Mouse (Mus musculus) gonadal fat pad, adult 2 months (tissue): ENCODE results near the gene Olig2. TPM values are rescaled to one million over a fixed set of nuclear protein-coding genes. Genes with fewer than 3 reads are reported as not detected.
"Not testable (repeated sequence)": the region's sequence is repeated elsewhere in the genome, so short reads cannot be mapped to it uniquely, and the experiment has no call there.

Experiments
- DNase-seq: peaks from one replicate; pipeline ENCODE4 v3.0.0-alpha.2; 2012; ENCODE audit warnings: low read depth
- polyA plus RNA-seq: library from polyadenylated mRNA; depleted of rRNA; stranded (reverse); fragments of >200 nt; gene quantifications from 2 replicates; pipeline ENCODE4 v1.2.3, GENCODE M21; 2012

Olig2 gene
- polyA plus RNA-seq, 1 experiment, result not detected

DNA sequence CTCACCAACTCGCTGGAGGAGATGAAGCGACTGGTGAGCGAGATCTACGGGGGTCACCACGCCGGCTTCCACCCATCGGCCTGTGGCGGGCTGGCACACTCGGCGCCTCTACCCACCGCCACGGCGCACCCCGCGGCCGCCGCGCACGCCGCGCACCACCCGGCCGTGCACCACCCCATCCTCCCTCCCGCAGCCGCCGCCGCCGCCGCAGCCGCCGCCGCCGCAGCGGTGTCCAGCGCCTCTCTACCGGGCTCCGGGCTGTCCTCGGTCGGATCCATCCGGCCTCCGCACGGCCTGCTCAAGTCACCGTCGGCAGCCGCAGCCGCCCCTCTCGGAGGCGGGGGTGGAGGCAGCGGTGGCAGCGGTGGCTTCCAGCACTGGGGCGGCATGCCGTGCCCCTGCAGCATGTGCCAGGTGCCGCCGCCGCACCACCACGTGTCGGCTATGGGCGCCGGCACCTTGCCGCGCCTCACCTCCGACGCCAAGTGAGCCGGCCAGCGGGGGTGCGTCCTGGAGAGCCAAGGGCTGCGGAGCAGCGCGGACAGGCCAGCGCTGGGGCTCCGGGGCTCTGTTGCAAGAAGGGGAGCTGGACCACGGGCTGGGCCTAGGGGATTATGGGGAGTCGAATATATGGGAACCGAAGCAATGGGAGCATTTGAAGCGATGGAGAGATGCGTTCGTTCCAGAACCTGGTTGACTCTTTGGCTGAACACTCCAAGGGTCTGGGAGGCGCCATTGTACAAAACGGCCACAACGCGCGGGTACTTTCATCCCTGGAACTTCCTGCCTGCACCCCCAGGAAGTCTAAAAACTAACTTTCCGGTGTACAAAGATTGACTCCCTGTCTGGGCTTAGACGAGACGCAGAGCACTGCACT is 1.9 kb downstream of the Olig2 start:
- no peak for DNase-seq

GRCm38 (mm10) chr16:91227760-91228043 is 2.4 kb downstream of the Olig2 start:
- no peak for DNase-seq

DNA sequence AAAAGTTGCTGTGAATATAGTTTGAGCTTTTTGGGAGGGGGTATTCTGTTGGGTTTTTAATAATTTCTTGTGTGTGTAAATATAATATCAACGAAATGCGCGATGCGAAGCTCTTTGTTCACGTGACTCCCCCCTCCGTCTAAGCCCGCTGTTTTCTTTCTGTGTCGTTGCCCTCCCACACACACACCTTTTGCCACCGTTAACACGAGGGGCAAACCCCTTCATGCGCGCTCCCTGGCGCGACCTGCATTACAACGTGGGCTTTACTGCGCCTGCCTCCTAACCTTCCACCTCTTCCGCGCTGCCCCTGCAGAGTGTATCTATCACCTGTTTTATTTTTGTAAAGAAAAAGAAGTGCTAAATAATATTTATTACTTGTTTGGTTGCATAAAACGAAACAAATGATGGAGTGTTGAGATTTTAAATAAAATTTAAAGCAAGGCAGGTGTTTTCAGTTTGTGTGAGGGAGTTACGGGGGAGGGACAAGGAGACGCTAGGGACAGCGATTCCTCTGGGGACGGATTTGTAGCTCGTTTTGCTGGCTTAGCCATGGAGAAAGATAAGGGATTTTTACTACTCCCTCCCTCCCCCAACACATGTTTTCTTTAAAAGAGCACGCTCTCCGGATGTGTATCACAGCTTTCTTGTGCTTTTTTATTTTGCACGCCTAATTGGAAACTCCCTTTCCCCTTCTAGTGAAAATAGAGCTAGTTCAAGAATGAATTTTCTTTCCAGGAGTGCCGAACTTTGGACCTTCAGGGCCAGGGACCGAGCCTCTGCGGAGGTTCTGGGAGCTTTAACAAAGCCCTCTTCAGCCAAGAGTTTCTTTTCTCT is 3.2 kb downstream of the Olig2 start:
- no peak for DNase-seq

- no peak for DNase-seq
These were observed 3.8 kb downstream of the Olig2 start for GRCm38 (mm10) chr16:91229072-91229348.

- no peak for DNase-seq
These were observed 4.4 kb downstream of the Olig2 start for GRCm38 (mm10) chr16:91229643-91230042.

DNA sequence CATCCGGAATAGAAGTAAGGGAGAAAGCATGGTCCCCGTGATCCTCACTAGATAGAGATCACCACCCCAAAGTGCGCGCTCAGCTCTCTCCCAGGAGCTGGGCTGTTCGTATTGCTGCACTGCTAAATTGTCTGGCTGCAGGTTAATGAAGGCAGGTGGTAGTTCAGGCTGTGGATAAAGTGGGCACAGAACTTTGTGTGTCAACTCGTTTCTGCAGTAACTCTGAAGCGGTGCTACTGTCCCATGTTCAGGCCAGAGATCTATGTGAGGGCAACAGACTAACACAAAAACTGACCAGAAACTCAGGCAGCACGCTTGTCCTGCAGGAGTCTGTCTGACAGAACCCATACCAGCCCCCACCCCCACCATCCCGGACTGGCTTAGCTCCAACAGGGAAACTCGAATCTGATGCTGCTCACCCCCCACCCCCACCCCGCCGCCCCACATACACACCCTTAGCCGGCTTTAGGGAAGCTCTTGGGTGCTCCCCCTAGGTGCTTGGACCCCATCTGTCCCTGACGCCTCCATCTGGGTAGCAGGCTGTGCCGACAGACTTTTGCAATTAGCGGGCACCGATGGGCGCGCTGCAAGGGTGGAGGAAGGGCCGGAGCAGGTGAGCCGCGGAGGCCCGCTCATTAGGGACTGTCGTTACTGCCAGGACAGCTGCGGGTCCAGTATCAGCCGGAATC is 6.7 kb downstream of the Olig2 start:
- no peak for DNase-seq

GRCm38 (mm10) chr16:91232470-91233240 is 7.4 kb downstream of the Olig2 start:
- DNase-seq, result no peak

DNA sequence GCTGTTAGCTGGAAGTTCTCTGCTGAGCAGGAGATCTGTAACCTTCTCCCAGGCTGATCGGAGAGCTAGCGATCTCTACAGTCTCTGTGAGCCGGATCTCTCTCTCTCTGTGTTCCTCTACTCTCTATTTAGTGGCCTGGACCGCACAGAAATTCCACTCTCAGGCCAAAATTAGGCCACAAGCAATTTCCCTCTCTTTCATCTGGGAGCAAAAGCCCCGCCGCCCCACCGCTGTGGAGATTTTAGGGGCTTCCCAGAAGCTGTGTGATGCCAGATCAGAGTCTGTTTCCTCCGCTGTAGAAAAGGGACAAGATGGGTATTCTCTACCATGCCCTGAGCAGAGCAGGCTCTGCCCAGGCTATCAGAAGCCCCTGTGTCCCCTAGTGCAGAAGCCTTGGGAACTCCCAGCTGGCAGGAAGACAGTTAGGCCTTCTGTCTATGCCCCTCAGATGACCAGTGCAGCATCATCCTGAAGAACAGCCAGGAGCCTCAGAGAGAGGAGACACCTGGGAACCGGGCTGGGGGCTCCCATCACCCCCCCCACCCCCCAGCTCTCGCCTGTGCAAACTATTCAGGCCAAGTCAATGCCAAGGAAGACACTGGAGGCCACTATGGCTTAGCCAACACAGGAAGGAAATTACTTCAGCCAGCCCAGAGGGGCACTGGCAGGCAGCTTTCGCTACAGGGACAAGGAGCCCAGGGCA is 8.1 kb downstream of the Olig2 start:
- no peak for DNase-seq

- no peak for DNase-seq
These were observed 13.8 kb downstream of the Olig2 start for GRCm38 (mm10) chr16:91239024-91239423.

DNA sequence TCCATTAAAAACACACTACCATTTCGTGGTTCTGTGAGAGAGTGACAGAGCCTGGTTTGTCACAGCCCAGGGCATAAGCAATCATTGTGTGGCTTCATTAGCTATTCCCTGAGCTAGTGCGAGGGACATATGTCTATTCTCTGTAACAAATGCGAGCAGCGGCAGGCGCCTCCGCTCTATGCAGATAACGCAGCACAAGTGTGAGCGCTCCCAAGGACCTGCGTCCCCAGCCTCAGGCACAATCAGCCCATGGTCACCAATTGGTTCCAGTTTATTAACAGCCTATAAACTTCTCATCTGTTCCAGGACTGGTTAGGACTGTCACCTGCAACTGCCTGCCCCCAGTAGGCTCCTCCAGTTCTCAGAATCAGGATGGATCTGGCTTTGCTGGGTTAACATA is 21.0 kb downstream of the Olig2 start:
- DNase-seq, result no peak

DNA sequence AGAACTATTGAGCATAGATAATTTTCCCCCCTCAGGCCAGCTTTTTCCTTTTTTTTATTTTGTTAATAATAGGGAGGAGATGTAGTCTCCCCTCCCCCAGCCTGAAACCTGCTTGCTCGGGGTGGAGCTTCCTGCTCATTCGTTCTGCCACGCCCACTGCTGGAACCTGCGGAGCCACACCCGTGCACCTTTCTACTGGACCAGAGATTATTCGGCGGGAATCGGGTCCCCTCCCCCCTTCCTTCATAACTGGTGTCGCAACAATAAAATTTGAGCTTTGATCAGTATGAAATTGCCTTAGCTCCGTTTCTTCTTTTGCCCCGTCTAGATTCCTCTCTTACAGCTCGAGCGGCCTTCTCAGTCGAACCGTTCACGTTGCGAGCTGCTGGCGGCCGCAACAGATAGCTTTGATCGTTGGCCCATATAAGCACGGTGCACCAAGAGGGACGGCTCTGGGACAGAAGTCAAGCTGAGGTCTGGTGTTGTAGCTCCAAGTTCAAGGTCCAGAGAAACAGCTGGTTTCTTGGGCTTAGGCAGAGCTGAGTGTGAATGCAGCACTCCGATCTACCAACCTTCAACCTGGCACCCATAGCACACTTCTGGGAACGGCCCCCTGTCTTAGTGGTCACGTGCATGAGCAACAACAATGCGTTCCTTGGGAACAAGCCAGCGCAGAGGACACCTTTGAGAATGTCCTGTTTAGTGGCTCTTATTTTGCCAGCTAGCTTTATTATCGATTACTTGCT is 30.3 kb downstream of the Olig2 start:
- DNase-seq, result not testable (repeated sequence)

DNA sequence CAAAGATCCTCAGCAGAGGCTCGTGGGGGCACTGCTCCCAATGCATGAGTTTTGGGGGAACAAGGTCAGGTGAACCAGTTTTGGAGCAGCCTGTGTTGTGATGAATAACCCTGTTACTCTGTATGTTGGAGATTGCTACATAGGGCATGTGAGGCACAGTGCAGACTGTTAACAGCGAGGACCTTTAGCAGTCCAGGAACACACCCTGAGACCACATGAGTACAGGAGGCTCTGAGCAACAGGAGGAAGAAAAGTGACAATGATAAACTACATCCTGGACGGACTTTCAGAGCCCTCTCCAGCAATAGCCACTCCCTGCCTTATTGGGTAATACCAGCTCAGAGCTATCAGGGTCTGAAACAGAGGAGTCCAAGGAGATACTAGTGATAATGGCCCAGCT is 33.7 kb downstream of the Olig2 start:
- DNase-seq, result no peak

GRCm38 (mm10) chr16:91260861-91261260 is 35.6 kb downstream of the Olig2 start:
- no peak for DNase-seq

DNA sequence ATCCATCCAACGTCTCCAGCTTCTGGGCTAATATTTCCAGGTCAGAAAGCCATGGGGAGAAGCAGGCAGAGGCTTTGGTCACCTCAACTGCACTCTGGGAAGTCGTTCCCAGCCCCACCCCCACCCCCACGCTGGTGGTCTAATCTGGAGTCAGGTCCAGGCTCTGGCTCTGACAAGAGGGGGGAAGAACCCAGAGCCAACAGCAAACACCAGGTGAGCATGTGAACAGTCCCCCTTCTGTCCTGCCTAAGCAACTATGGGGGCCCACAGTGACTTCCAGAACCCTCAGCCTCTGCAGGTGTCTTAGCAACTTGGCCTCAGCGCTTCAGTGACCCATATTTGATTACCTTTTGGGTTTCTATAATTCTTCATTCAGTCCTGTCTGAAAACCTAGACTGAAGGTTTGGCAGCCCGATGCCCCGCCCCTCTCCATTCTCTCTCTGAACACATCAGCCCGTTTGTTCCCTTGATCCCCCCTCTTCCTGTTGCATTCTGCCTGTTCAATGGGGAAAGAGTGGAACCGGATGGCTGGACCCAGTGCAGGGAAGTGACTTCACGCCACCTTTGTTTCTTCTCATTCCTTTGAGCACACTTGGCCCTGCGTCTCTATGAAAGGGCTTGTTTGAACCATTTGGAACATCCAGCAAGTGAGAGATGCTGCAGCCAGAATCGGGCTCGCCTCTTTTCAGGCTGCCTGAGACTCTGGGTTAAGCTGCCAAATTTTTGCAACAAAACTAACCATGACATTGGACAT is 37.4 kb downstream of the Olig2 start:
- no peak for DNase-seq

- DNase-seq, result no peak
These were observed 40.7 kb downstream of the Olig2 start for GRCm38 (mm10) chr16:91265972-91266371.

DNA sequence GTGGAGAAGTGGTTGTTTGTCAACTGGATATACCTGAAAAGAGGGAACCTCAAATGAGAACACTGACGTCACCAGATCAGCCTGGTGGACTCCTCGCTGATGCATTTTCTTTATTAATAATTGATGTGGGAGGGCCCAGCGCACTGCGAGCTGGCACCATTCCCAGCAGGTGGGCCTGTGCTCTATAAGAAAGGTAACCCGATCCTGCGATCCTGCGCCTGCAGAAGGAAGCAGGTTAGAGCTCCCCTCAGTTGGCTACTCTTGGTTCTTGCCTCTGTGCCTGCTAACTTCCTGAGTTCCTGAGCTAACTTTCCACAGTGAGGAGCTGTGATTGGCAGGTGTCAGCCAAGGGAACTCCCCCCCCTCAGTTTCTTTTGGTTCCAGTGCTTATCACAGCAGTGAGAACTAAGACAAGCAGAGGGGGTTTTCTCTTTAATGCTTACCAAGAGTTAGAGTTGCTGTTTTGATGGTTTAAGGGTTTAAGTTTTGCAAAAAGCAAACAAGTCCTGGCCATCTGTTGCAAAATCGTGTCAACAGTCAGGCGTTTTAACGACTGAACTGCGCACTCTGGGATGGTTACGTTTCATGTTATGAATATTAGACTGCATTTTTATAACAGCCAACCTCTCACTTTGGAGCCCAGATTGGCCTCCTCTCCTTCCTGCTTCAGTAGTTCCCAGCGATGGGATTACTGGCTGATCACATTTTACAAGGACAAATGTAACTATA is 43.6 kb downstream of the Olig2 start:
- no peak for DNase-seq

DNA sequence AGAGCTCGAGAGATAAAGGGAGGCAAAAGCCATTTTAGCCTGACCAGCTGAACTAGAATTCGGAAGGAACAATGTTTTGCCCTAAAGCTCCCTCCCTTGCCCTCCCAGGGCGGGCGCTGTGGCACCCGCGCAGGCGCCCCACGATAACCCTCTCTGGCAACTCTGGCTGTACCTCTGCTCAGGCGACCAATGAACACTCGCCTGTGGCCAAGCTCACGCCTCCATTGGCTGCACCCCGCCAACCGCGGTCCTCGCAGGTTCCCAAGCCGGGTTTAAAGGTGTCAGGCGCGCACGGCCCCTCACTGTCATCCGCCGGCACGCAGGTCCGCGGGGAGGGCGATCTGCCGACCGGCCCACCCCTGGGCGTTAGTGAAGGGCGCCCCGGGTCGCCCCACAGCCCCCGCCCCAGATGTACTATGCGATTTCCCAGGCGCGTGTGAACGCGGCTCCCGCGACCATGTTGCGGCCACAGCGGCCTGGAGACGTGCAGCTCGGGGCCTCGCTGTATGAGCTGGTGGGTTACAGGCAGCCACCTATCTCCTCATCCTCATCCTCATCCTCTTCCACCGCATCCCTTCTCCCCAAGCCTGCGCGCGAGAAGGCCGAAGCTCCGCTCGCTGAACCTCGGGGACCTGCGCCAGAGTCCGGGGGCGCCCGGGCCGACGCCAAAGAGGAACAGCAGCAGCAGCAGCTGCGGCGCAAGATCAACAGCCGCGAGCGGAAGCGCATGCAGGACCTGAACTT is 44.4 kb downstream of the Olig2 start, which contains the start of gene Olig1:
Gene Olig1, plus strand, starts transcription at position 305 of the 744 bp plus-strand sequence.
- DNase-seq, result no peak

DNA sequence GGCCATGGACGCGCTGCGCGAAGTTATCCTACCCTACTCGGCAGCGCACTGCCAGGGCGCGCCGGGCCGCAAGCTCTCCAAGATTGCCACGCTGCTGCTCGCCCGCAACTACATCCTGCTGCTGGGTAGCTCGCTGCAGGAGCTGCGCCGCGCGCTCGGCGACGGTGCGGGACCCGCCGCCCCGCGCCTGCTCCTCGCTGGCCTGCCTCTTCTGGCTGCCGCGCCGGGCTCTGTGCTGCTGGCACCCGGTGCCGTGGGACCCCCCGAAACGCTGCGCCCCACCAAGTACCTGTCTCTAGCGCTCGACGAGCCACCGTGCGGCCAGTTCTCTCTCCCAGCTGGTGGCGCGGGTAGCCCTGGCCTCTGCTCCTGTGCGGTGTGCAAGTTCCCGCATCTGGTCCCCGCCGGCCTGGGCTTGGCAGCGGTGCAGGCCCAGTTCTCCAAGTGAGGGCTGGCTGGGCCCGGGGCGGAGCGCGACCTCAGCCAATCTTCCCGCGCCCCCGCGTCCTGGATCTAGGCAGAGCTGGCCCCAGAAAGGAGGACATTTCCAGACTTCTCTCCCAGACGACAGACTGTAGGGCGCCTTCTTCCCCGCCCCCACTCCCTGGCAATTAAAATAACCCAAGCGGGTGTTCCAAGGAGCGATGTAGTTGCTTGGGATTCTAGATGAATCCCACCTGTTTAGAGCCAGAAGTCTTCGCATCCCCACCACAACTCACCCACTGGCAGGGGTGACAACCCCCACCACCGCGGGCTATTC is 45.1 kb downstream of the Olig2 start:
- no peak for DNase-seq
